Mouse (Mus musculus): ENCODE results near the gene Cacna1g. TPM values are rescaled to one million over a fixed set of nuclear protein-coding genes. Genes with fewer than 3 reads are reported as not detected.

The Cacna1g gene
- polyA plus RNA-seq, 1 experiment from 2014 or later = 5.2 TPM

- 0 out of 2 replicates have a peak, but pooled peaks cover 5% of the 10 kb centered on the region for H3K27me3 ChIP-seq (replicated peaks)
- peak overlapping the region; percentile 86 for H3K27ac ChIP-seq
- ATAC-seq = peak; percentile 46
- no peak overlapping the region for H3K9ac ChIP-seq
- H3K36me3 ChIP-seq = no peaks in the 10 kb centered on the region
- H3K4me3 ChIP-seq (replicated peaks) = no peak overlapping the region
- peaks cover 43% of the 10 kb centered on the region for H3K4me1 ChIP-seq (replicated peaks)
- no peaks in the 10 kb centered on the region for H3K9me3 ChIP-seq
- 23% methylated on average over 9 of the region's 9 CpGs for WGBS
- 0 out of 2 replicates have a peak overlapping the region, but pooled peaks have one; percentile 6 for H3K4me2 ChIP-seq (replicated peaks)
Measured at GRCm38 (mm10) chr11:94429011-94429651, 44.9 kb downstream of the Cacna1g start.

DNA sequence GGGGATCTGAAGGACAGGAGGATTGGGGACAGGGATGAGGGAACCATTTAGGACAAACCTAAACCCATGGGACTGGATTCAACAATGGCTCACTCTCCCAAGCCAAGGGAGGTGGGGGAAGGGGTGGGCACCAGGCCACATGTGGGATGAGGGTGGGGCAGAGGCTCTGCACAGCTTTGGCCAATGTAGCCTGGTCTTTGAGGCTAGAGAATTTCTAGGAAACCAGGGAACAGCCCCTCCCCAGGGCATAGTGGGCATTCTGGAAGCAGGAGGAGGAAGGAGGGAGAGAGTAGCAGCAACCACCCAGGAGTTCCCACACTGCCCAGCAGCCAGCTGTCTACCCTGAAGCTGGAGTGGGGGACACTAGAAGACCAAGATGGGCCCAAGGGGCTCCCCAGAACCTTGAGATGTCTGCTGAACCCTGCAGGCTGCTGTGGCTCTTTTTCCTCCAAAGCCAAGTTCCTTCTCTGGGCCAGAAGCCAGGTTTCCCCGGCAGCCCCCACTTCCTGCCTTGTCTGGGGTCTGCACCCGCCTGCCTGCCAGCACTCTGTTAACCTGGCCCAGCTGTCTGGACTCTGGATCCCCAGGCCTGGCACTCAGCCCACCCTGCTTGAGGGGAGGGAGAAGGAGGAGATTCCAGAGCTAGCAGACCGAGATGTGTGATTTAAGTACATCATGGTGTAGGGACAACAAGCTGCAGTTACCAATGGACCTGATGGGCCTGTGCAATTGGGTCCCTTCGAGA, 45.7 kb downstream of the Cacna1g start:
- Histone ChIP-seq H3K27ac (peak overlapping the region; percentile 86), H3K9ac (no peak overlapping the region), H3K9me3 (no peaks in the 10 kb centered on the region), H3K27me3 (replicated peaks) (no peaks in the 10 kb centered on the region), H3K36me3 (no peaks in the 10 kb centered on the region), H3K4me2 (replicated peaks) (0 out of 2 replicates have a peak overlapping the region, but pooled peaks have one; percentile 6), H3K4me3 (replicated peaks) (no peak overlapping the region), H3K4me1 (replicated peaks) (peaks cover 48% of the 10 kb centered on the region)
- 28% methylated on average over 4 of the region's 4 CpGs for WGBS
- ATAC-seq = peak; percentile 88

DNA sequence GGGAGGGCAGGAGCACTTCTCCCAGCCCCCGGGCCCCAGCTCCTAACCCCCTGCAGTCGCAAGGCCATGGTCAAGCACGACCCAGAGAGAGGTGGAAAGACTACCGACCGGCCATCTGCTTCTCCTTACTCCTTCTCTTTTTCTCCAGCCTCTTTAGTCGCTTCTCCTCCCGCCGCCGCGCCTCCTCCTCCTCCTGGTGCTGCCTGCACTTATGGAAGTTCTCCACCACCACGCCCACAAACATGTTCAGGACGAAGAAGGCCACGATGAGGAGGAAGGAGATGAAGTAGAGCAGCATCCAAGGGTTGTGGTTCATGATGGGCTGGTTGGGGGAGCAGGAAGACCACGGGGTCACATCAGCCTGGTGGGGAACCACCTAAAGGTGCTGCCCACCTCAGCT, 48.3 kb downstream of the Cacna1g start:
- Histone ChIP-seq H3K9ac (no peak overlapping the region), H3K9me3 (no peaks in the 10 kb centered on the region), H3K36me3 (0 out of 2 replicates have a peak, but pooled peaks cover 2% of the 10 kb centered on the region), H3K27me3 (replicated peaks) (no peaks in the 10 kb centered on the region), H3K4me1 (replicated peaks) (peaks cover 51% of the 10 kb centered on the region), H3K27ac (no peak overlapping the region), H3K4me2 (replicated peaks) (no peak overlapping the region), H3K4me3 (replicated peaks) (no peak overlapping the region)
- no peak for ATAC-seq
- 52% methylated on average over 14 of the region's 14 CpGs for WGBS

DNA sequence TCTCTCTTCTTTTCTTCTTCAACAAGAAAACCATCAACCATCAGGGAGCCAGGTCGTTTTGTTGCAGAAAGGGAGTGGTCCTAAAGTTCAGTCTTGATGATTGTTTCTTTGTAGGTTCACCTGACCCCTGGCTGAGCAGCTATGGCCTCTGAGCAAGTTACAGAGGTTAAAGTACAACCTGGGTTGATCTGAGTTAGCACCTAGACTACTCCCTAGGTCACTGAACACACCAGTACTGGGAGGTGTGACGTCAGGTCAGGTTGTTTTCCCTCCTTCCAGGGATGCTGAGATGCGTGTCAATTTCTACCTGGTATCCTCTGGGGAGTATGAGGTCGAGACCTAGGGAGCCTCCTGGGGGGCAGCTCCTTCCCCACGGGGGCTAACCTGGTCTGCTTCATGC, 48.8 kb downstream of the Cacna1g start:
- no peak for ATAC-seq
- Histone ChIP-seq H3K9me3 (no peaks in the 10 kb centered on the region), H3K9ac (no peak overlapping the region), H3K27me3 (replicated peaks) (no peaks in the 10 kb centered on the region), H3K4me2 (replicated peaks) (no peak overlapping the region), H3K4me1 (replicated peaks) (peaks cover 52% of the 10 kb centered on the region), H3K36me3 (0 out of 2 replicates have a peak, but pooled peaks cover 2% of the 10 kb centered on the region), H3K4me3 (replicated peaks) (no peak overlapping the region), H3K27ac (no peak overlapping the region)
- WGBS = 49% methylated on average over 5 of the region's 5 CpGs

- H3K9ac ChIP-seq = no peak overlapping the region
Measured at GRCm38 (mm10) chr11:94424380-94424779, 49.6 kb downstream of the Cacna1g start.

DNA sequence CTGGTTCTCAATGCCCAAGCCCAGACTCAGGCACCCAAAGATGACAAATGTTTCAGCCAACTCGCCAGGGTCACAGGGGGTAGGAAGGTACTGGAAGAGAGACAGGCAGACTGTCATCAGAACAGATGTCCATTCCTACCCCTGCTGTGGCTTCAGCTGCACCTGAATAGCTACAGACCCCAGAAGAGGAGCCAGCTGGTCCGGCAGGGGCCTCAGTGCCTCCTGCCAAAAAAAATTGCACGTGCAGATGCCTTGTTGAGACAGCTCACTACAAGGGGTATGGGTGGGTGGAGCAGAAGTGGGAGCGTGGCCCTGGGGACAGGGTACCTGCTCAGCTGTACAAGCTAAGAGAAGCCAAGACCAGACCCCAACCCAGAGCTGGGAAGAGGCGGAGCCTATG, 50.1 kb downstream of the Cacna1g start:
- Histone ChIP-seq H3K36me3 (0 out of 2 replicates have a peak, but pooled peaks cover 2% of the 10 kb centered on the region), H3K27me3 (replicated peaks) (no peaks in the 10 kb centered on the region), H3K4me3 (replicated peaks) (no peak overlapping the region), H3K4me2 (replicated peaks) (no peak overlapping the region), H3K4me1 (replicated peaks) (peaks cover 39% of the 10 kb centered on the region), H3K27ac (no peak overlapping the region), H3K9ac (no peak overlapping the region), H3K9me3 (no peaks in the 10 kb centered on the region)
- 65% methylated on average over 5 of the region's 5 CpGs for WGBS
- no peak for ATAC-seq

More at GRCm38 (mm10) chr11:94424380-94424779, 49.6 kb downstream of the Cacna1g start:
- ATAC-seq = no peak
- no peak overlapping the region for H3K27ac ChIP-seq
- no peaks in the 10 kb centered on the region for H3K9me3 ChIP-seq
- no peak overlapping the region for H3K4me3 ChIP-seq (replicated peaks)
- peaks cover 45% of the 10 kb centered on the region for H3K4me1 ChIP-seq (replicated peaks)
- H3K4me2 ChIP-seq (replicated peaks) = no peak overlapping the region
- WGBS = 52% methylated on average over 15 of the region's 15 CpGs
- no peaks in the 10 kb centered on the region for H3K27me3 ChIP-seq (replicated peaks)
- H3K36me3 ChIP-seq = 0 out of 2 replicates have a peak, but pooled peaks cover 2% of the 10 kb centered on the region

GRCm38 (mm10) chr11:94420991-94421390, 53.0 kb downstream of the Cacna1g start:
- H3K27ac ChIP-seq = no peak overlapping the region
- 0 out of 2 replicates have a peak, but pooled peaks cover 2% of the 10 kb centered on the region for H3K36me3 ChIP-seq
- H3K4me1 ChIP-seq (replicated peaks) = peaks cover 20% of the 10 kb centered on the region; the same call in 1 of the 2 replicates
- no peak for ATAC-seq
- H3K4me3 ChIP-seq (replicated peaks) = no peak overlapping the region
- no peak overlapping the region for H3K4me2 ChIP-seq (replicated peaks)
- H3K9ac ChIP-seq = no peak overlapping the region
- 69% methylated on average over 6 of the region's 6 CpGs for WGBS
- H3K9me3 ChIP-seq = no peaks in the 10 kb centered on the region
- no peaks in the 10 kb centered on the region for H3K27me3 ChIP-seq (replicated peaks)

DNA sequence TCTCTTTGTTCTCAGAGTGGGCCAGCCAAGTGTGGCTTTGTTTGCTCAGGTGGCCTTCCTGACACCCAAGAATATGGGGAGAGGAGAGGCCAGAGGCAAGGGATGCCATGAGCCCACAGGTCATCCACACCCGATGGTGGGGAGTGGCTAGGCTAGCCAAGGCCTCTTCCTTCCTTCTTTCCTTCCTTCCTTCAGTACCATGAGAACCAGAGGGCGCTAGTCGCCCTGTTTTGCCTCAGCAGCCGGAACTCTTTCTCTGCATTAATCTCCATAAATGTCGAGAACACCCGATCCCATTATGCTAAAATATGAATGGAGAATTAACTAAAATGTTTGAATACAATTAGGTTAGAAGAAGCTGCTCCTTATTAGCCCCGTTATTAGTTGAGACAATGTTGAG, 53.7 kb downstream of the Cacna1g start:
- Histone ChIP-seq H3K27me3 (replicated peaks) (no peaks in the 10 kb centered on the region), H3K27ac (no peak overlapping the region), H3K9ac (no peak overlapping the region), H3K9me3 (no peaks in the 10 kb centered on the region), H3K4me3 (replicated peaks) (no peak overlapping the region), H3K4me2 (replicated peaks) (no peak overlapping the region), H3K36me3 (0 out of 2 replicates have a peak, but pooled peaks cover 2% of the 10 kb centered on the region), H3K4me1 (replicated peaks) (peaks cover 14% of the 10 kb centered on the region; the same call in 1 of the 2 replicates)
- no peak for ATAC-seq
- 22% methylated on average over 7 of the region's 7 CpGs for WGBS

DNA sequence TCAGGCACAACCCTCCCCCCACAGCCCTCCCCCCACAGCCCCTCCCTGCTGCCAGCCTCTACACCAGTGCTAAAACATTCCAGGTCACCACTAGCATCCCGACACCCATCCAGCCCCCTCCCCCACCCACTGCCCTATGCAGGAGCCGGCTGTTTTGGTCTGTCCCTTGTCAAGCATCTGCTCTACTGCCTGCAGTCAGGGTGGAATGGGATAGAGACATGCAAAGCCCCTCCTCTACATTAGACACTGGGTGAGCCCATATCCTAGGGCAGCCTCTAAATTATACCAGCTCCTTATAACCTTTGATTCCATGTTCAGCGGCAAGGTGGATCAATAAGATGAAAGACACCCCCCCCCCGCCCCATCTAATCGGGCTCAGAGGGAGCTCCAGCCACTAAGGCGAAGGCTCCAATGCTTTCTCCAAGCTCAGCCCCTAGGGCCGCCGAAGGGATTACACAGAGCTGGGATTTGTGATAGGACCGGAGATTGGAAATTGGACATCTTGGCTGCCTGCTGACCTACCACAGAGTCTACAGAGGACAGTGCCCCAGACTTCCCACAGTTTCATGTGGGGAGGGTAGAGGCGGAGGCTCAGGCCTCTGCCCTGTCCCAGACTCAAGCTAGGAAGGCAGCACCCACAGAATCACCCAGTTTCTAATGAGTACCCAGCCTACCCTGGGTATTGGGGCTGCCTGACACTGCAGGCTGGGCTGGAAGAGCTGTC, 54.8 kb downstream of the Cacna1g start:
- WGBS = 61% methylated on average over 10 of the region's 10 CpGs
- no peaks in the 10 kb centered on the region for H3K27me3 ChIP-seq (replicated peaks)
- H3K4me3 ChIP-seq (replicated peaks) = no peak overlapping the region
- H3K4me1 ChIP-seq (replicated peaks) = peaks cover 17% of the 10 kb centered on the region
- no peak for ATAC-seq
- no peaks in the 10 kb centered on the region for H3K9me3 ChIP-seq
- H3K9ac ChIP-seq = no peak overlapping the region
- H3K4me2 ChIP-seq (replicated peaks) = no peak overlapping the region
- 0 out of 2 replicates have a peak, but pooled peaks cover 2% of the 10 kb centered on the region for H3K36me3 ChIP-seq
- no peak overlapping the region for H3K27ac ChIP-seq

DNA sequence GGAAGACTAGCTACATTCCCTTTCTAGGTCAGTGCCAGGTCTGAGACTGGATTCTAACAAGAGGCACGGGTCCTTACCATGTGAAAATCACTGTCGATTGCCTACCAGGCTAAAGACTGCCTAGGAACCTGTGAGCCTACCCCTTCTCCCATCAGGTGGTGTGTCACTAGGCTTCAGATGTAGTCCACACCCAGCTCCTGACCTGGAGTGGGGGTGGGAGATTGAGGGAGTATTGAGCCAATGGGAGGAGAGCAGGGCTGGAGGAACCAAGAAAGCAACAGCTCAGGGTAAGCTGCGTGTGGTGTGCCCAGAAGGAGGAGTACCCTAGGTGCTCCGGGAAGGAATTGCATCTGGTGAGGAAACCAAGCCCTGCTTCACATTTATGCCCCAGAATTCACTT, 60.0 kb downstream of the Cacna1g start:
- no peaks in the 10 kb centered on the region for H3K9me3 ChIP-seq
- H3K9ac ChIP-seq = no peak overlapping the region
- 62% methylated on average over 4 of the region's 4 CpGs for WGBS
- H3K27me3 ChIP-seq (replicated peaks) = no peaks in the 10 kb centered on the region
- peaks cover 27% of the 10 kb centered on the region for H3K4me1 ChIP-seq (replicated peaks)
- H3K4me3 ChIP-seq (replicated peaks) = no peak overlapping the region
- 0 out of 2 replicates have a peak, but pooled peaks have one; percentile 11 for ATAC-seq
- H3K27ac ChIP-seq = no peak overlapping the region
- H3K36me3 ChIP-seq = peaks cover 5% of the 10 kb centered on the region; the same call in 1 of the 2 replicates
- no peak overlapping the region for H3K4me2 ChIP-seq (replicated peaks)

GRCm38 (mm10) chr11:94413516-94413915, 60.5 kb downstream of the Cacna1g start:
- Histone ChIP-seq H3K4me3 (replicated peaks) (no peak overlapping the region), H3K9ac (no peak overlapping the region), H3K4me2 (replicated peaks) (no peak overlapping the region), H3K36me3 (peaks cover 5% of the 10 kb centered on the region; the same call in 1 of the 2 replicates), H3K27ac (no peak overlapping the region), H3K27me3 (replicated peaks) (no peaks in the 10 kb centered on the region), H3K9me3 (no peaks in the 10 kb centered on the region), H3K4me1 (replicated peaks) (peaks cover 27% of the 10 kb centered on the region)
- ATAC-seq = no peak
- WGBS = 38% methylated on average over 8 of the region's 8 CpGs

- no peak for ATAC-seq
- Histone ChIP-seq H3K4me1 (replicated peaks) (peaks cover 28% of the 10 kb centered on the region), H3K4me2 (replicated peaks) (no peak overlapping the region), H3K27ac (no peak overlapping the region), H3K27me3 (replicated peaks) (no peaks in the 10 kb centered on the region), H3K9ac (no peak overlapping the region), H3K36me3 (peaks cover 5% of the 10 kb centered on the region; the same call in 1 of the 2 replicates), H3K4me3 (replicated peaks) (no peak overlapping the region), H3K9me3 (no peaks in the 10 kb centered on the region)
- 26% methylated on average over 10 of the region's 10 CpGs for WGBS
Measured at GRCm38 (mm10) chr11:94412998-94413469, 61.0 kb downstream of the Cacna1g start.
